Mouse (Mus musculus): ENCODE data around the gene Akap9.
"Not testable (repeated sequence)": the region's sequence is repeated elsewhere in the genome, so short reads cannot be mapped to it uniquely, and the experiment has no call there.

Akap9 gene

DNA sequence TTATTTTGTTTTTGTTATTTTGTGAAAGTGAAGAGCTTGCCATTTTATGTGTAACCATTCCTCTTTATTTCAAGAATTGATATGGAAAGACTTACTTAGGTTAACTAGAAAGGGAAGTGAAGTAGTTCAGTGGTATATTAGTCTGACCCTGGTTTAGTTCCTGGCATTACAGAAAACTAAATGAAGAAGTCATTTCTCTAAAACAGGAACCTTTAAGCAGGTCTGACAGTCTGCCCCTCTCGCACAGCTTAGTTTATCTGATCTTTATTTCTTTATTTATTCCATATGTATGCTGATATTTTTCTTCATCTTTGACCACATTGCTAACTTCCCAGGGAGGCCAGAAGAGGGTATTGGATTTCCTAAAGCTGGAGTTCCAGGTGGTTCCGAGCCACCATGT is 113.1 kb downstream of the Akap9 start:
- DNase-seq, result no peak

DNA sequence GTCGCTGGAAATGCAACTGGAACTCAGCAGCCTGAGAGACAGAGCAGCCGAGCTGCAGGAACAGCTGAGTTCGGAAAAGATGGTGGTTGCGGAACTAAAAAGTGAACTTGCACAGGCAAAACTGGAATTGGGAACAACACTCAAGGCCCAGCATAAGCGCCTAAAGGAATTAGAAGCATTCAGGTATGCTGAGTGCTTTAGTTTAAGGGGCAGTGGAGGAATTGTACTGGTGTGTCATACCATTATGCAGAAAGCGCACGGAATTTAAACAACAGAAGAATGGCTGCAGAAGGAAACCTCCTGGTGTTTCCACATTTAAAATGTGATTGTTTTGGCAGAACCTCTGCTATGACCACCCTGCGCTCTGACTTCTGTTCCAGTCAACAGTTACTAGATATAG is 132.5 kb downstream of the Akap9 start:
- no peak for DNase-seq

DNA sequence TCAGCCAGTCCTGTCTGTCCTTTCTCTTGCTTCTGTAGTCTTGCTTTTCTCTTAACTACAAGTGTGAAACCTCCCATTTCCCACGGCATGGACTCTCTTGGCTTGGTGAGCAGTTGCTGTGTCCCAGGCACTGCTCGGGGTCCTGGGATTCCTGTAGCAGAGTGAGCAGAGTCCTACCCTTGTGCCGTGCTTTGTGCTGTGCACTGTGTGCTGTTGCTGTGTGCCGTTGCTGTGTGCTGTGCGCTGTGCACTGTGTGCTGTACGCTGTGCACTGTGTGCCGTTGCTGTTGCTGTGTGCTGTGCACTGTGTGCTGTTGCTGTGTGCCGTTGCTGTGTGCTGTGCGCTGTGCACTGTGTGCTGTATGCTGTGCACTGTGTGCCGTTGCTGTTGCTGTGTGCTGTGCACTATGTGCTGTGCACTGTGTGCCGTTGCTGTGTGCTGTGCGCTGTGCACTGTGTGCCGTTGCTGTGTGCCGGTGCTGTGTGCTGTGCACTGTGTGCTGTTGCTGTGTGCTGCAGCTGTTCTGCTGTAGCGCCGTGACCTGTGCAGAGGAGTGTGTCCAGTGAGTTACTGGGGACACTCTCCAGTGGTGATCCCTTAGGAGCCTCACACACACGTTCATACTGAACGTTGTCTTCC is 138.7 kb downstream of the Akap9 start:
- DNase-seq, result no peak

DNA sequence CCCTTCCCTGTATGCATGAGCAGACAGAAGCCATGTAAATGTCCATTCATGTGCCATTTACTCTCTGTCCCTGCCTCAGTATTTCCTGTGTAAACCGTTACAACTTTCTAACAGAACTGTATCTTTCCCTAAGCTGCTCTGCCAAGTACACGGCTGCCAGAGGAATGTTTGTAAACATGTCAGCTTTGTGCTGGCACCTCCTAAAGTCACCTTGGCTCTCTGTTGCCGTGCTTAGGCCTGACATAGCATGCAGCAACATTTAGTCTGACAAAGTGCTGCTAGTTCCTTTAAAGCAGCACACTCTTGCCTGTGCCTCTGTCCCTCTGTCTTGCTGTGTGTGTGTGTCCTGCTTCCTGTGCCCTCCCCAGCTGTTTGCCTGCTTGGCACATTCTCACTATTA is 139.3 kb downstream of the Akap9 start:
- no peak for DNase-seq

GRCm38 (mm10) chr5:4079086-4079485 is 151.2 kb downstream of the Akap9 start:
- no peak for DNase-seq

GRCm38 (mm10) chr5:4080861-4081260 is 153.0 kb downstream of the Akap9 start:
- DNase-seq, result no peak

DNA sequence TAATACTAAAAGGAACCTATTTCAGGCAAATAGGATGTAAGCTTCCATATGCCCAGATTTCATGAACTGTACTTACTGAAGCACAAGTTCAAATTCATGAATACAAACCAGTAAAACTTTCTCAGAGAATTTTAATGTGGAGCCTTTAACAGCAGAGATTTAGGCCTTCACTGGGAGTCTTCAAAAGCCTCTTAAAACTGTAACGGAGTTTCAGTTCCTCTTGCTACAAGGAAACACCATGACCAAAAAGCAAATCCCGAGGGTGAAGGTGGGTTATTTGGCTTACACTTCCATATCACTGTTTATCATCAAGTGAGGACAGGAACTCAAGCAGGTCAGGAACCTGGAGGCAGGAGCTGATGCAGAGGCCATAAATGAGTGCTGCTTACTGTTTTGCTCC is 153.7 kb downstream of the Akap9 start:
- DNase-seq, result no peak

DNA sequence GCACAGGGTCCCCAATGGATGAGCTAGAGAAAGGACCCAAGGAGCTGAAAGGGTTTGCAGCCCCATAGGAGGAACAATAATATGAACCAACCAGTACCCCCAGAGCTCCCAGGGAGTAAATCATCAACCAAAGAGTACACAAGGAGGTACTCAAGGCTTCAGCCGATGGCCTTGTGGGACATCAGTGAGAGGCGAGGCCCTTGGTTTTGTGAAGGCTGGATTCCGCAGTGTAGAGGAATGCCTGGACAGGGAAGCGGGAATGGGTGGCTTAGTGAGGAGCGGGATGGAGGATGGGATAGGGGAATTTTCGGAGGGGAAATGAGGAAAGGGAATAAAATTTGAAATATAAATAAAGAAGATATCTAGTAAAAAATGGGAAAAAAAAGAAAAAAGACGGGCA is 157.1 kb downstream of the Akap9 start:
- DNase-seq, result no peak

DNA sequence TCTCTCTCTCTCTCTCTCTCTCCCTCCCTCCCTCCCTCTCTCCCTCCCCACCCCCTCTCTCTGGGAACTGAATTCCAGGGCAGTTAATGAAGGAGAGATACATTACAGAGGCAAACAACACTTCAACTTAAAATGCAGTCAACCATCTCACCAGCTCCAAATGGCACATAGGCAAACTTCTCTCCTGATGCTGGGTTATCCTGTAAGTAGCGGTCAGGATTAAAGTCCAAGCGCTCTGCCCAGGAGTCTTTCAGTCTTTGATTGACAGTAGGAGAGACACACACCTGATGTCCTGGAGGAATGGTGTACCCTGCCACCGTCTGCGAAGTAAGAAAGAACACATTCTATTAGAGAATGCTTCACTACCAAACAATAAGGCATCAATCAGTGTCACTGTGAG is 158.5 kb downstream of the Akap9 start:
- DNase-seq, result no peak

DNA sequence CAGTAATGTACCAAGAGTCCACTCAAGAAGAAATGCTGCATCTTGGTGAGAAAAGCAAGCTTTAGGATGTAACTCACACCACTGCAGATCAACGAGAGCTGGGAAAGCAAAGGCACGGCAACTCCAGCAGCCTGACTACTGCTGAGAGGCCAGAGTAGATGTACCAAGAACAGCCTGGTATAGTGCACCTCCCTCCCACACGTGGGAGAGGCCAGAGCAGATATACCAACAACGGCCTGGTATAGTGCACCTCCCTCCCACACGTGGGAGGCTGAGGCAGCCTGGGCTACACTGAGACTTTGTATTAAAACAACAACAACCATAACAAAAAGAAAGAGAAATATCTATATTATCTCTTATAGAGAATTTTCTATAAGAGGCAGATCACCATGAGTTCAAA is 160.3 kb downstream of the Akap9 start:
- DNase-seq, result no peak

DNA sequence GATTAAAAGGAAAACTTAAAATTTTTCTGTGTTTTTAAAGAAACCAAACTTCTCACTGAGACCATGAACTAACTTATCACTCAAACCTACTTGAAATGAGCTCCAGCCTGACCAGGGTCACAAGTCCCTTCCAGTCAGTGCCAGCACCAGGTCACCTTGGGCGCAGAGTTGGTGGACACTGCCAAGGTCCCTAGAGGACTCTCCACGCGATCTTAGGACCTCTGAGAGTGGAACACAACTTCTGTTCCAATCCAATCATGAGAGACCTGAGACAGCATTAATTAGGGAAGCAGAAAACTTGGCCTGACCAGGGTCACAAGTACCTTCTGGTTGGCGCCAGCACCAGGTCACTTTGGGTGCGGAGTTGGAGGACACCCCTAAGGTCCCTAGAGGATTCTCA is 166.6 kb downstream of the Akap9 start:
- no peak for DNase-seq

GRCm38 (mm10) chr5:4101031-4101430 is 173.2 kb downstream of the Akap9 start:
- no peak for DNase-seq

DNA sequence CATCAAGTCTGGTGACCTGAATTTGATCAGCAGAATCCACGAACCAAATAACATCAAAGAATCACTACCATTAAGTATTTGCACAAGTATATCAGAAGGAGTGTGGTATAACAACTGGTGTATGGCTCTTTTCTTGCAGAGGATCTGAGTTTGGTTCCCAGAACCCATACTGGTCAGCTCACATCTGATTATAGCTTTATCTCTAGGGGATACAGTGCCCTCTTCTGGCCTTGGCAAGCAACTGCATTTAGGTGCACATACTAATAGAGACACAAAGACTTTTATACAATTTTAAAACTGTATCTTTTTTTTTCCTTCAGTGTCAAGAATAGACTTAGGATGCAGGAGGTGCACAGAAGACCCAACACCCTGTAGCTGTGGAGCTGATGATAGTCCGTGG is 173.9 kb downstream of the Akap9 start:
- no peak for DNase-seq

- DNase-seq, result peak; percentile 4
Observed at GRCm38 (mm10) chr5:4103626-4104340, 175.9 kb downstream of the Akap9 start.

GRCm38 (mm10) chr5:4104341-4105040 is 176.6 kb downstream of the Akap9 start, which contains the start of gene Cyp51:
Gene Cyp51 (minus strand): TSS chr5:4104746.
- DNase-seq, result peak; percentile 94

DNA sequence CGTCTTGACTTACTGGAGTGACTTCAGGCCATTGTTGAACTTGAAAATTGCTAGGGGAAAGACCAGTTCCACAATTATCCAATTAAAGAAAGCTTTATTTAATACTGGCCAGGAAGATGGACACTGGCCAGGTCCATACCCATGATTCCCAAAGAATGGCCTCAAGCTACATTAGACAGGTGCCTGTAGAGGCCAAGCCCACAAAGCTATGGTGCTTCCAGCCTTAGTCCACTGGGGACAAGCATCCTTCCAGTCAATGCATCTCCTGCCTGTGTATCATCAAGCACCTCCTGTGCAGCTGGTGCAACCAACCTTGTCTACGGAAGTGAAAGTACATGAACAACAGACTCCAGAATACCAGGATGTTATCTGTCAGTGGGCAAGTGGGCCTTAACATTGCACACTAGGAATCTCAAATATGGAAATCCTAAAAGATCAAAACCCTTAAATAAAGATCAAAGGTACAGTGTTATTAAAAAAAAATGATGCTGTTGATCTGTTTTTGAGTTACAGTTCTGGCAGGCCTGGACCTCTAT is 177.9 kb downstream of the Akap9 start:
- no peak for DNase-seq

DNA sequence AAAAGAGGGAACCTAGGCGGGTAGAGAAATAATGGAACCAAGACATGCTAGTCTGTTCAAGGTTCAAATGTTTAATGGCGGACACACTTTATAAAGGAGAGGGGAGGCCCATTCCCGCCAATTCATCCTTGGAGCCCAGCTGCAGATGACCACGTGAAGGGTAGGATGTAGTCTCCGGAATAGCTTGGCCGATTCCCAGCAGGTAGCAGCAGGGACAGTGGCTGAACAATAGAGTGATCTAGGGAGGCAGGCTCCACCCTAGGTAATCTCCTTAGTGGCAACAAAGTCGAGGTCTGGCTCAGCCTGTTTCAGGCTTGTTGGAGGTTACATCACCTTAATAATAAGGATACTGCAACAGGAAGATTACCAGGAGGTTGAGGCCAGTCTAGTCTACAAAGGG is 179.2 kb downstream of the Akap9 start:
- DNase-seq, result not testable (repeated sequence)

GRCm38 (mm10) chr5:4112570-4113098 is 184.8 kb downstream of the Akap9 start:
- no peak for DNase-seq

All from right cerebral cortex, adult 18-20 months (tissue).